Mouse (Mus musculus): ENCODE data around the gene Hspa13. TPM values are rescaled to one million over a fixed set of nuclear protein-coding genes. Genes with fewer than 3 reads are reported as not detected.

The Hspa13 gene
- 63.6 TPM for polyA plus RNA-seq (2014; fragmentation: Illumina TruSeq; extraction: RNeasy Lipid Tissue Mini Kit (QIAGEN cat#74804); ENCODE audit: low read depth, low replicate concordance)

DNA sequence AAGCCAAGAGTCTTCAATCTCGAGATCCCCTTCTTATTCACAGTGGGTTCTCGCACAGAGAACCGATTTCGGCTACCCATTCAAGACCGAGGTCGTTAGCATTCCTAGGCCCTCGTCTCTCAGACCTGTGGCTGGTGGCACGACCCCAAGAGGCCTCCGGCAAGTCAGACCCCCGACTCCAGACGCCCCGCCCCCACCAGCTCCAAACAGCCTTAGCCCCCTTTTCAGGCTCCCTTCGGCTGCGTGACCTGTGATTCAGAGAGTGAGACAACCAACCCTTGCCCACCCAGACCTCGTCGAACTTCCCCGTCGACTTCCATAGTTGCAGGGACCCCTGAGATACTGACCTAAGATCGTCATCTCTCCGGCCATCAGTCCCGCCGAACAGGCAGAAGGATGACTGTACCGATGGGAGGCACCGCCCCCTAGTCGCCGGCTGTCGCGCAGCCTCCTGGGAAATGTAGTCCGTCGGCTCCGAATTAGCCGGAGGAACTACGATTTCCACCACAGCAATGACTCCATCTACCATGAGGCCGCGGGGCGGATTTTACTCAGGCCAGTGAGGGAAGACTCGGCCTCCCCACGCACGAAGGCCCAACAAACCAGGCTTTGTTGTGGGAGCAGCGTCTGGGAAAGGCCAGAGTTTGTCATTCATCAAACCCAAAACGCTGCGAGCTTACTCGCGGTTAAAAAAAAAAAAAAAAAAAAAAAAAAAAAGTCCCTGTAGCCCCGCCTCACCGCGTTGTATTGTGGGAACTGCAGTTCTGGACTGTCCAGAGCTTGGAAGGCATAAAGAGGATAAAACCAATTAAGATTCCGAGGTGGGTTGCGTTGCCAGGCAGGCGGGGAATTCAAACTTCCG lies at the start of gene Hspa13:
Gene Hspa13, minus strand, starts transcription at position 717 of the 862 bp plus-strand sequence.

Other genes with a start within 250 kb of the Hspa13 start
- not detected for gene Lipi, start 181.0 kb downstream of the Hspa13 start, polyA plus RNA-seq (2014; fragmentation: Illumina TruSeq; extraction: RNeasy Lipid Tissue Mini Kit (QIAGEN cat#74804); ENCODE audit: low read depth, low replicate concordance)
- 0.35 TPM for gene Rbm11, start 174.3 kb downstream of the Hspa13 start, polyA plus RNA-seq (2014; fragmentation: Illumina TruSeq; extraction: RNeasy Lipid Tissue Mini Kit (QIAGEN cat#74804); ENCODE audit: low read depth, low replicate concordance)